Mouse (Mus musculus) frontal cortex, adult 2 months (tissue): ENCODE results near the gene Aen. TPM values are rescaled to one million over a fixed set of nuclear protein-coding genes. Genes with fewer than 3 reads are reported as not detected.
A peak's percentile ranks its signal among the peaks of the same experiment; 100 is the strongest.

ENCODE experiments used
- DNase-seq, 2 experiments: peaks; one replicate each; pipeline ENCODE4 v3.0.0; 2022; ENCODE audit warnings: low spot score in 1 of 2; ENCODE audit errors: extremely low spot score in 1 of 2
- polyA plus RNA-seq: library from polyadenylated mRNA; depleted of rRNA; stranded (reverse); fragments of >200 nt; gene quantifications from 2 replicates; pipeline ENCODE4 v1.2.3, GENCODE M21; 2012; rRNA removed

Aen gene
- polyA plus RNA-seq: 23.0 and 24.1 TPM in 2 replicates

DNA sequence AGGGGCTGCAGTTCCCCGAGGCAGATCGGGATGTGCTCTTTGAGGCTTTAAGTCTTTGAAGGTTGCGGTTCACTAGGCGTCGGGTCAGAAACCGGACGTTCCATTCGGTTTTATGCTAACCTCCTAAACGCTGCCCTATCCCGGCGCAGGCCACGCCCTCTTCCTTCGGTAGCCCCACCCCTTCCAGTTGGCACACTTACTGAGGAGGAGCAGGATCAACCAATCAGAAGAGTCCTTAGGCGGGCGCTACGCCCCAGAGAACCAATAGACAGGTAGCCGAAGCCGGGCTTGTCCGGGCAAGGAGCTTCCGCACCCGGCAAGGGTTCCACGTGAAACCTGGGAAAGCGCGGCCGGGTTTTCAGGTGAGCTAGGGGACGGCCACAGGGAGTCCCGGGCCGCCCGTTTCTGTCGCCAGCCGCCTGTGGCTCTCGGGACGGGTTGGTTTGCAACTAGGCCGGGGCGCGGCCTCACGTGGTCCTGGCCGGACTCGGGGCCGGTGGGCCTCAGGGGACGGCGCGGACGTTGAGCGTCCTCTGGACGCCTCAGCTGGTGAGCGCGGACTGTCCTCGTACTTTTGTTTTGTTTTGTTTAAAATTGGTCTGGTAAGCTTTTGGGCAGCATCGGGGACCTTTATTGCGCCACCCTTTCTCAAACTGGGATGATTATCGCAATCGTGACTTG, at the start of gene Aen:
Gene Aen (plus strand): TSS at position 202 of the 681 bp plus-strand sequence.
- peak; percentile 96 to 98 for DNase-seq

- DNase-seq: no peak
Measured at GRCm38 (mm10) chr7:78846066-78846716, 49.5 kb upstream of the Aen start.

GRCm38 (mm10) chr7:78846737-78847434, 48.8 kb upstream of the Aen start, which contains the start of gene Det1:
Det1 (minus strand) TSS chr7:78847263.
- peak; percentile 74 to 95 for DNase-seq

DNA sequence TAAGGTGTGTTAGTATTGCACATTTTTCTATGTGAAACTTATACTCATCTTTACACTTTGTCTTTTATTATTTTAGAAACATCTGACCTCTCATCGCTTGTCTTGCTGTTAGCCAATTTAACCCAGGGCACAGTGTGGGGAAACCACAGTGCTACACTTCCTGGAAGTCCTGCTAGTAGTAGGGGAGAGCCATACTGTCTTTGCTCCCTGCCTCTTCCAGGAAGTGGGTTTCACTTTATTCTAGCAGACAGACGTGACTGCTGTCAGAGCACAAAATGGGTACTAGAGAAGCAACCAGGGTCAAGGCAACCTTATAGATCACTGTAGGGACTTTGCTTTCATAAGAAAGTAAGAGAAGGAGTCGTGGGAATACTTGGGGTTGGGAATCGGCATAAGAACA, 41.6 kb upstream of the Aen start:
- no peak for DNase-seq

DNA sequence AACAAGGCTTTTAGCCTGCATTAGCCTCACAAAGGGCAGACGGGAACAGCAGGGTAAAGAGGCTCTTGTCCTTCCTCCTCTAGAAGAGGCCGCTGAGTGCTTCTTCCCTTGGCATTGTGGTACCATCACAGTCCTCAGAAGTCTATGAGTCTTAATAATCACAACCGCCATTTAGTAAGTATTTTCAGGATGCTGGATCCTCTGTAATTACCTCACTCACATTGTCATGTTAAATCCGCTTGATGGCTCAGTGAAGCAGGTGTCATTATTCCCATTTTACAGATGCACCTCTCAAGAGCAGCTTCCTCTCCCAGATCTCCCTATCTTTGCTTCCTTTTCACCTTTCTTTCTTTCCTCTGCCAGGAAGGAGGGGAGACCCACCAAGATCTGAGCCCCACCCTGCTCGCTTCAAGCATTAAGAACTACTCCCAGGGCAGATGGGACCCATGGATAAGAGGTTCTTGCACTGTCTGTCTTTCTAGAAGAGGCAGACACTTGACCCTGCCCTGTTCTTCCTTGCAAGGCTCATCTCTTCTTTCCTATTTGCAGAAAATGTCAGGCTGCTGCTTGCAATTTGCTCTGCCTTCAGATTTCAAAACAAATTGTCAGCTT, 40.5 kb upstream of the Aen start:
- DNase-seq: no peak

- DNase-seq: no peak
Measured at GRCm38 (mm10) chr7:78863796-78864445, 31.7 kb upstream of the Aen start.

DNA sequence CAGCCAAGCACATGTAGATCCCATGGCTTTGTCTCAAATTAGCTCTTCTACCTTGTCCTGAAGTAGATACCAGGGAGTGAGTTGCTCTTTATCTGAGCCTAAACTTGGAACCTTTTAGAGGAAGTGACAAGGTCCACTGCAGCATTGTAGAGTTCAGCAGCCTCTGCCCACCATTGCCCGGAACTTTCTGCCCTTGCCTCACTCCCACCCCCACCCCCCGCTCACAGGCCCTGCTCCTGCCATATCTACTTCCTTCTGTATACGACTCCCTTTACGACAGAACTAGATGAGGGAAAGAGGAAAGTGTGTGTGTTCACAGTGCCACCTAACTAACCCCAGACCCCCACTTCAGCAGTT, 31.2 kb upstream of the Aen start:
- no peak for DNase-seq

- DNase-seq: no peak
Measured at GRCm38 (mm10) chr7:78865212-78865949, 30.3 kb upstream of the Aen start.

DNA sequence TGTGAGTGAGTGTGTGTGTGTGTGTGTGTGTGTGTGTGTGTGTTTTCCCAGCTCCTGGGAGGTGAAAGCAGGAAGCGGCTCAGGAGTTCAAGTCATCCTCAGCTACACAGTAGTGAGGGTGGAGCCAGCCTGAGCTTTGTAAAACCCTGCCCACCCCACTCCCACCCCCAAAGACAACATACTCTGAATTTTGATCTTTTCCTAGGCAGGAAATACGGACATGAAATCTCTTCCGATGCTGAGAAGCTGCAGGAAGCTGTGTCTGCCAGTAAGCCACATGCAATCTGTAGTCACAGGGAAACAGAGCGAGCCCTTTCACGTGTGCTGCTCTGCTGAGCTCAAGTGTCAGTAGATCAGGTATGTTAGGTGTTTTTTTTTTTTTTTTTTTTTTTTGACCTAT, 26.9 kb upstream of the Aen start:
- no peak for DNase-seq

DNA sequence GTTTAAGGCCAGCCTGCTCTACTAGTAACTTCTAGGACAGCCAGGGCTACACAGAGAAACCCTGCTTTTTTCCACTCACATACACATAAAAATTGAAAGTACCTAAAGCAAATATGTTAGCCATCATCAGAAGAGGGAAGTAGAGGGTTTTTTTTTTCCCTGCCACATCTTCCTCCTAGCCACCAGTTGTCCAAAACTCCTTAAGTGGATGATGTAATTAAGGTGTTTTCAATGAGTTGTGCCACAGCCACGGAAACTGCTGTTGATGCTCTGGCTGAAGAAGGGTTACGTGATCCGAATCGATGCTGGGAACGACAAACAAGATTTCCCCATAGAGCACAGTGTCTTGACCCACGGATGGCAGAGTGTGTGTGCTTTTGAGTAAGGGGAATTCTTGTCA, 23.3 kb upstream of the Aen start:
- no peak for DNase-seq

GRCm38 (mm10) chr7:78872831-78873230, 22.8 kb upstream of the Aen start:
- no peak for DNase-seq

DNA sequence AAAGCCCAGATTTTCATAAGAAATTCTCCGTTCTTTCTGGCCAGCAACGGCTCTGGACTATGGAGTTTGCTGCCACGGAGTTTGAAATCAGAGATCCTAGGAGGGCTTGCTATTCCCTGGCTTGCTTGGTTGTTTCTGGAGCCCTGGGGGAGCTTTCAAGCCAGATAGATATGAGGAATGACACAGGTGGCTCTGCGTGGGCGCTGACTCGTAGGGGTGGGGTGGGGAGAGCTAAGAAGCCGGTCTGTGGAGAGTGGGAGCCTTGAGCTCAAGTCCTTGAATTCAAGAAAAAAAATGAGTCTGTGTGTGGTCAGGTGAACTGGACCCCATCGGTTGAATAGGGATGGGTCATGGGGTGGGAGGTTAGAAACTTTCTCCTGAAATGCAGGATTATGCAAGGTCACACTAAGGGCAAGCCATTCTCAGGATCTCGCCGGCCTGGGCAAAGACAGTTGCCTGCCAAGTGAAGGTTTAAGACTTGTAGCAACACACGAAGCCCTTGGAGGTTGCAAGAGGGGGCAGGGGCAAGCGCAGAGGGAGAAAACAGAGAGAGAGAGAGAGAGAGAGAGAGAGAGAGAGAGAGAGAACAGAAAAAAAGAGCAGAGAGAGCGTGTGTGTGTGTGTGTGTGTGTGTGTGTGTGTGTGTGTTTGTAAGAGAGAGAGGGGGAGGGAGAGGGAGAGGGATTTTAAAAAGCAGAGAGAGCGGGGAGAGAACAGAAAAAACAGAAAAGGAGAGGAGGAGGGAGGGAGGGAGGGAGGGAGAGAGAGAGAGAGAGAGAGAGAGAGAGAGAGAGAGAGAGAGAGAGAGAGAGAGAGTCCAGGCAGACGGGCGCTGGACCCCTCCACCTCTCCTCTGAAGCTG, 13.8 kb upstream of the Aen start:
- DNase-seq: no peak

DNA sequence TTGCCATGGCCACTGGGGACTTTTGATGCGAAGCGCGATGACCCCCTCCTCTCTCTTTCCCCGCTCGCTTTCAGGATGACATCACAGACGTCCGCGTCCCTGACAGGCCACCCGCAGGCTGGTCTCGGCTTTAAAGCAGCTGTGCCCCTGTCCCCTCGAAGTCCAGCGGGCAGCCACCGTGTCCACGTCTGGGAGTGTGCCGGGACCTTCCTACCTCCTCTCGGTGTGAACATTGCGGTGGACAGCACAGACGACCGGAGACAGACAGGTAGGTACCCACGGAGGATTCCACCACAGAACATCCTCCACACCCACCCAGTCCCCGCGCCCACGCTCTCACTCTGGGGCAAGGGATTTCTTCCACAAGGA, 13.2 kb upstream of the Aen start:
- no peak for DNase-seq

DNA sequence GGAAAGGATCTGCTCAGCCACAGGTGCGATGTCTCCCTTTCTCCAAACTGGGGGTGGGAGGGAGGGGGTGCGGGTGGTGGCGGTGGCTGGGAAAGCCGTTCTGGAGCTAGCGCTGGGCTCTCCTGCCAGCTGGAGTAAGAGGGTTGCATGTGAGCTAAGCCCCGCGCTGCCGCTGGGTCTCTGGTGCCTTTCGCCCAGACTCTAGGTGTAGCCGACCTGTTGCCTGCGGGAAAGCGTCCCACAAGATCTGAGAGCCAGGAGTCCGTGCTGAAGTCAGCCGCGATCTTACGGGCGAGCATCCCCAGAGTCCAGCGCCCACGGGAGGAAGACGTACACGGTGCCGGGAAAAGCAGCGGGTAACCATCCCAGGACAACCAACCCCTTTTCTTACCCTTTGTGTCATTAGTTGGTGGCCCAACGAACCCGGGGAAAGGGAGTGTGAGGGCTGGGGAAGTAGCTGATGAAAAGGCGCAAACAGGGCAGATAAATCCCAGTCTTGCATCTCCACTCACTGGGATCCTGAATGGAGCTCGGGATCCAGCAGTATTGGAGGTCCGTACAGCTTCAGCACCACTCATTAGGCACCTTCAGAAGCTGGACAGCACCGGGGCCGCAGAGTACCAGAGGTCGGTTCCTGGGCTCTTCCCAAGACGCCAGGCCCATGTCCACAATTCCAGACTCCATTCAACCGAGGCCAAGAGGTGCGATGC, 12.5 kb upstream of the Aen start:
- no peak for DNase-seq

GRCm38 (mm10) chr7:78883726-78884060, 12.0 kb upstream of the Aen start:
- no peak for DNase-seq

DNA sequence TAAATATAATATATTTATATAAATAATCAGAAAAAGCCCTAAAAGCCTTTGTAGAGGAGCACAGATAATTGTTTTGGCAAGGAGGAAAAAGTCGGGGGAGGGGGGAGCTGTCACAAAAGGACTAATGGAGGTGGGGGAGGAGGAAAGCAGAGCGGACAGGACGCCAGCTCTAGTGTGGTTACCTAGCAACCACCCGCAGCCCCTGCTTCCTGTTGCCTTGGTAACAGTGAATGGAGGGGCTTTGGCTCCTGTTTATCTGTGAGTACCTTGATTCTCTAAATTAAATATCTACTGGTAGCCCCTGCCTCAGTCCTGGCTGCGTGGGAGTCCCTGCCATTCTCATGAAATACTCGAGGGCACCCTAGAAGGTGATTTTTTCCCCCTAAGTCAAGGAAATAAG, 11.5 kb upstream of the Aen start:
- peak in 1 of 2 experiments; percentile 54 for DNase-seq

DNA sequence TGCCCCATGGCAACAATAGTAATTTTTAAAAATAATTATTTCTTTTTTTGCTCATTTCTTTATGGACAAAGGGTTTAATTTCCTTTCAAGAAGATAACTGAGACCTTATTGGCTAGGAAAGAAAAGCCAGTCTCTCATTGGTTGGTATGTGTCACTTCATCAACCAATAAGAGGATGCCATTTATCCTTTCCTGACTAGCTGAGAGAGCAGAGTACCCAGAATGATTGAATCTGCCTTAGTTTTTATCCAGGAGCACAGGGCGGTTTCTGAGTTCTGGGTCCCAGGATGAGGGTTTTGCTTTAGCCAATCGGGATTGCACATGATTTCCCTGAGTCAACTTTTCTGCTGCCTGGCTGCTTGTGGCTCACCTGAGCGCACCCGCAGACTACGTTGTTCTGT, 10.2 kb upstream of the Aen start:
- no peak for DNase-seq

DNA sequence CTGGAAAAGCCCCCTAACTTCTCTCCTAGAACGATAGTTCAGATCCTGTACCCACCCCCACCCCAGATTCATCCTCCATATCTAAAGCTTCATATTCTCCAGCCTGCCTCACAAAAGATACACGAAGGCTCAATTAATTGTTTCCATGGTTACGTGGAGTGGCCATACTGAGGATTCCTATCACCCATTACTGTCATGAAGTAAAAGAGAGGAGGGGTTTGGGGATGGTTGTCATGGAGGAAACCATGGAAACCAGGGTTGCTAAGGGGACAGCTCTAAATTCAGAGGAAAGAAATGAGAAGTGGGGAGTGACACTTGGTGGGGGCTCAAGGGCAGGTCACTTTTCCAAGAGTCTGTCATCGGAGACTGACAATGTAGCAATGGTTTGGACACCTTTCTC, 9.2 kb upstream of the Aen start:
- no peak for DNase-seq

- DNase-seq: no peak
Measured at GRCm38 (mm10) chr7:78887431-78887842, 8.2 kb upstream of the Aen start.
